Mouse (Mus musculus) layer of hippocampus, postnatal 14 days (tissue): ENCODE data around the gene Fgd3. TPM values are rescaled to one million over a fixed set of nuclear protein-coding genes. Genes with fewer than 3 reads are reported as not detected.
A peak's percentile ranks its signal among the peaks of the same experiment; 100 is the strongest.

Source experiments
- DNase-seq, 2 experiments: peaks; one replicate each; pipeline ENCODE4 v3.0.0; 2021 to 2022; ENCODE audit warnings: low spot score in 2 of 2, mixed read lengths in 1 of 2
- total RNA-seq, 2 experiments: library from RNA; stranded (reverse); gene quantifications; 2 replicates each; pipeline ENCODE4 v1.2.3; 2021

Gene Fgd3
- total RNA-seq, 2 experiments from 2014 or later, result 7.3 to 7.9 TPM

GRCm38 (mm10) chr13:49250716-49251517 is 69.2 kb downstream of the Fgd3 start:
- DNase-seq, result no peak

DNA sequence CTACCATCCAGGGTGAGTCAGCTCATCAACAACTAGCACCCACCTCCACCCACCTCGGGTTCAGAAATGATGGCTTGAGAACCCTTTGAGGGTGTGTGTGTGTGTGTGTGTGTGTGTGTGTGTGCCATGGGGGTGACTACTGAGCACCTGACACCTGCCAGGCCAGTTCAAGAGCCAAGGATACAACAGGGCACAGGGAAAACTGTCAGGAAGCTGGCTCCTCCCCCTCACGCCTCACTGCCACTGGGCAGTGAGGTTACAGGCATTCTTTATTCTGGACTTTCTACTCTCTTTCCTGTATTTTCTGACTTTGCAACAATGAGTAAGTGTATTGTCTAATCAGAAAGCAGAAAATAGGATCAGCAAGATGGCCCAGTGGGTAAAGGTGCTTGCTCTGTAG is 70.5 kb downstream of the Fgd3 start:
- DNase-seq, result no peak

- no peak for DNase-seq
These were observed 71.2 kb downstream of the Fgd3 start for GRCm38 (mm10) chr13:49248923-49249322.

- DNase-seq, result no peak
These were observed 71.6 kb downstream of the Fgd3 start, which contains the start of gene Susd3 for GRCm38 (mm10) chr13:49248467-49248862. TSS of gene Susd3 (minus strand) at chr13:49248706.

GRCm38 (mm10) chr13:49247740-49248466 is 72.2 kb downstream of the Fgd3 start:
- DNase-seq, result no peak

GRCm38 (mm10) chr13:49247232-49247739 is 72.8 kb downstream of the Fgd3 start:
- no peak for DNase-seq

- DNase-seq, result no peak
These were observed 73.5 kb downstream of the Fgd3 start for GRCm38 (mm10) chr13:49246626-49247025.

GRCm38 (mm10) chr13:49246011-49246410 is 74.1 kb downstream of the Fgd3 start:
- no peak for DNase-seq

GRCm38 (mm10) chr13:49245251-49245650 is 74.9 kb downstream of the Fgd3 start:
- no peak for DNase-seq

DNA sequence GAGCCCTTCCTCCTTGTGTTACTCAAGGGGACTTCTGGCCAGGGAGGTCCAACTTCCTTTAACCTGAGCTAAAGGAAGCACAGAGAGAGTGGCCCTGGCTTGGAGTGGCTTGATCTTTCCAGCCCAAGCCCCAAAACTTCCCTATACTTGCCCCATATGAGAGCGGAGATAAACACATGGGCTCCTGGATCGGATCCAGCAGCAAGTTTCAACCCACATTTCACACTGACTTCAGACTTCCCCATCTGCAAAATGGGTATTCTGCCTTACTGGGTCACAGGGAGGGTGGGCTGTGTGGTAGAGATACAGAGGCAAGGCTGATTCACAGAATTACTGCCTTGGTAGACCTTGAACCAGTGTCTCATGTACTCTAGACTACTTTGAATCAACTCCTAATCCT is 76.6 kb downstream of the Fgd3 start:
- DNase-seq, result no peak

GRCm38 (mm10) chr13:49242321-49243065 is 77.6 kb downstream of the Fgd3 start:
- peak in 1 of 2 experiments; percentile 26 for DNase-seq

DNA sequence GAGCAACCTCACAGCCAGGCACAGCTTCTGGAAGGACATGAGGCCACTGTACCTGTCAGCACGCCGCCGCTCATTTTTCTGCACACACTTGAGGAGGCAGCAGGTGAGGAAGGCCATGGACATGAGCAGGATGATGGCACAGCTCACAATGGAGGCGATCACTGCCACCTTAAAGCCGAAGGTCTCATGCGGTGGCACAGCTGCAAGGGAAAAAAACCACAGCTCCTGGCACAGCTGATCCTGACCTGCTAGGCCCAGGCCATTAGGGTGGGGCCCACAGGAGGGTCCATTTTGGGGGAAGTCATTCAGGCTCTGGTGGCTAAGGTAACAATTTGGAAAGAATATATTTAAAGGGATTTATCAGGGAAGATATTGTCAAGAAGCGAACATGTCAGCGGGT is 81.4 kb downstream of the Fgd3 start:
- no peak for DNase-seq

DNA sequence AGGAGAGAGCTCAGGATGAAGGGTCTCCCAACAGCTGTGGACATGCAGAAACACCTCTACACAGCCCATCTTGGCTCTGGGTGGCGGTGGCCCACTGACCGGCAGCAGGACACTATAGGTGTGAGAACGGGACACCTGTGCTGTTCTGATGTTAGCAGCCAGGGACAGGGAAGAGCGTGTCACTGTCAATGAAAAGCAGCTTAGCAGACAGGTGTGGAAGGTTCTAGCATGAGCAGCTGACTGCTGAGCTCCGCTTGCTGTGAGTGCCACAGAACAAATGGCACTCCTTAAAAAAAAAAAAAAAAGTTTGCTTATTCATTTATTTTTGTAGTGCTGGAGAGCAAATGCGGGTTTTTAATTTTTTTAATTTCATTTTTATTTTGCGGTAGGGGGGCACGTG is 82.5 kb downstream of the Fgd3 start:
- DNase-seq, result no peak

DNA sequence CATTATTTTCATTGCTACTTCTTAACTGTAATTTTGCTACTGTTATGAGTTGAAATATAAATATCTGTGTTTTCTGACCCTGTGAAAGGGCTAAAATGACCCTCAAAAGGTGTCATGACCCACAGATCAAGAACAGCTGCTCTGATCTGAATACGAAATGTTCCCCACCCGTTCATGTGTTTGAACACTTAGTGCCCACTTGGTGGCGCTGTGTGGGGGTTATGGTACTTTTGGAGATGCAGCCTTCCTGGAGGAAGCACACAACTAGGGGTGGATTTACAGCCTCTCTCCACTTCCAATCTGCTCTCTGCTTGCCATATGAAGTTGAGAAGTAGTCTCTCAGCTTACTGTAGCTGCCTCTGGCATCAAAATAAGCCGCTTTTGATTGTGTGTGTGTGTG is 85.4 kb downstream of the Fgd3 start:
- no peak for DNase-seq

GRCm38 (mm10) chr13:49233792-49234572 is 86.1 kb downstream of the Fgd3 start:
- DNase-seq, result no peak

DNA sequence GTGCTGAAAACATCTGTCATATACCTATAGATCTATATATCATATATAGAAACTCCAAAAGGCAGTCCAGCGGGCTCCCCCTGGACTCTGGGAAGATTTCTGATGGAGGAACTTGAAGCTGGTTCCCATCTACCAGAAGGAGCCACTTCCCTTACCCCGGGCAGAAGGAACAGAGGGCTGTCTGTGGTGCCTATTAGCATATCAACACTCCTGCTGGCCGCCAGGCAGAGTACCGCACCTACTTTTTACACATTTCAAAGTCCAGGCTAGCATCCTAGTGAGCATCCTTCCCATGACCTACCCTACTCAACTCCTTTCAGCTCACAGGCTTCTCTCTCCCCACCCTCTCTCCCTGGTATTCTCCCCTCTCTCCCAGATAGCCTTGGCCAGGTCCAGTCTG is 94.5 kb downstream of the Fgd3 start:
- no peak for DNase-seq

GRCm38 (mm10) chr13:49225159-49225558 is 95.0 kb downstream of the Fgd3 start:
- DNase-seq, result no peak

DNA sequence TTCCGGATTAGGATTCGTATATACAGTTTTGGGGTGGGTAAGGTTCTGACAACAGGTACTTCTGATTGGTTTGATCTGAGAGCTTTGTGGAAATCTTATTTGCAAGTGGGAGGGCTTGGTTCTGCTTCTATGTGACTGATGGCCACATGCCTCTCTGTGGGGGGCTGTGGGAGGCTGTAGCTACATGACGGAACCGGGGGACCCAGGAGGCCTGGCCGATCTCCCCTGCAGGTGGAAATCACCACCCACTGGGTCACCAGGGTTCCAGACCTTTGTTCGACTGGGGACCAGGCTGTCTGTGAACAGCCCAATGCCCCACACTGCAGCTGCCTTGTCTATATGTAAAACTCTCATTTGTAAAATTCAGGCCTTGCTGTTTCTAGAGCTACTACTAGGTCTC is 95.4 kb downstream of the Fgd3 start:
- DNase-seq, result no peak

DNA sequence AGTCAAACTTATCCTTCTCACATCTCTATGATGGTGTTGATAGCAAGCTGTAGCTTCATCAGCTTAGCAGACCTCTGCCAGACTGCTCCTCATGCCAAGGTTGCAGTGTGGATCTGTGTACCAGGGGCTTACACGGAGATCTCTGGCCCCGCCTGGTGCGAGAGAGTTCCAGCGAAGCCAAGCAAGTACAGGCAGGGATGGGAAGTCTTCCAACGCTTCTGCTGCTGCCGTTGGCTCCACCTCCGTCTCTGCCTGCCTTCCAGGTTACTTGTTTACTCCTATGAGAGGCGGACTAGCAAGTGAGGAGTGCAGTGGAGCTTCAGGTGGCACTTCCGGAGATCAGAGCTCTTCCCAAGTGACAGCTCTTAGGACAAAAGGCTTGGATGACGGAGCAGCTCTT is 95.8 kb downstream of the Fgd3 start:
- no peak for DNase-seq

DNA sequence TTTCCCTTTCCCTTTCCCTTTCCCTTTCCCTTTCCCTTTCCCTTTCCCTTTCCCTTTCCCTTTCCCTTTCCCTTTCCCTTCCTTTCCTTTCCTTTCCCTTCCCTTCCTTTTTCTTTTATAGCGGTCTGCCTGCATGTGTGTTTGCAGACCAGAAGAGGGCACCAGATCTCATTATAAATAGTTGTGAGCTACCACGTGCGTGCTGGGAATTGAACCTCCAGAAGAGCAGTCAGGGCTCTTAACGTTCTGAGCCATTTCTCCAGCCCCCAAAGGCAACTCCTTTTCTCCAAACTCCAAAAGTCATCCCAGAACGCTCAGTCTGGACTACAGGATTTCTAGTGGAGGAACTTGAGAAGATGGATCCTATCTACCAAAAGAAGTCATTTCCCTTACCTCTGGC is 99.2 kb downstream of the Fgd3 start:
- DNase-seq, result no peak

GRCm38 (mm10) chr13:49219367-49219766 is 100.7 kb downstream of the Fgd3 start:
- no peak for DNase-seq
